Mouse (Mus musculus): Measurements from ENCODE around the gene Gm9821.
A peak's percentile ranks its signal among the peaks of the same experiment; 100 is the strongest.

Gene Gm9821

DNA sequence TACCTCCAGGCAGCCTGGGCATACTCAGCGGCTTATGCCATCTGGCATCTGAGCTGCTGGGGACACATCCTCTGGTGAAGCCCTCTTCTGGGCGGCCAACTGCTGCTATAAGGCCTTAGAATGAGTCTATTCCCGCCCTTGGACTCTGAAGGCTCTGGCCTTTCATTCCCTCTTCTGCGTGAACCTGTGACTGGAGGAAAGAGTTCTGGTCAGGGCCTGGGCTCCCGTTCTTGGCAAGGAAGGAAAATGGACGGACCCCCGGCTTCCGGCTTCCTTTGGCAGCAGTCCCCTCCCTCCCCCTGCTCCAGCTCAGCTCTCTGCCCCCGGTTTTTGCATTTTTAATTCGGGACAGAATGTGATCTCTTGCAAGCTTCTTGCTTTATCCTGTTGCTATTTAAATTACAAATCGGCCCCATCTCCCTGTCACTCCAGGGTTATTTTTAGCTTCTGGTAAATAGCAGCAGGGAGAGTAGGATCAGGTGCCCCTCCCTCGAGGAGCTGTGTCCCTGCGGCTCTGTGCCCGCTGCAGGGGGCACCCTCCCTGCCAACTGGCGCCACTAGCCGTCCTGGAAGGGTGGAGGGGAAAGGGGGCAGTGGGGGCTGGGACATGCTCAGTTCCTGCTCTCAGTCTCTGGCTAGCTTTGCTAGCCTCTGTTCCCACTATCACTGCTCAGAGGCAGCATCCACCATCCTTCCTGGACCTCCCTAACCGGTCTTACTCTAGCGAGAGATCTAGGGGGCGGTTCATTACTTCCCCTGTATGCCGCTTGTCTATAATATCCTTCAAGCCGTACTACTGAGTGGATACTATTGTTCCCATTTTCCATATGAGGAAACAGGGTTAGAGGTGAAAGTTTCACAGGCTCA is 26.0 kb downstream of the Gm9821 start:
- no peak for DNase-seq (ENCODE audit: low spot score)

DNA sequence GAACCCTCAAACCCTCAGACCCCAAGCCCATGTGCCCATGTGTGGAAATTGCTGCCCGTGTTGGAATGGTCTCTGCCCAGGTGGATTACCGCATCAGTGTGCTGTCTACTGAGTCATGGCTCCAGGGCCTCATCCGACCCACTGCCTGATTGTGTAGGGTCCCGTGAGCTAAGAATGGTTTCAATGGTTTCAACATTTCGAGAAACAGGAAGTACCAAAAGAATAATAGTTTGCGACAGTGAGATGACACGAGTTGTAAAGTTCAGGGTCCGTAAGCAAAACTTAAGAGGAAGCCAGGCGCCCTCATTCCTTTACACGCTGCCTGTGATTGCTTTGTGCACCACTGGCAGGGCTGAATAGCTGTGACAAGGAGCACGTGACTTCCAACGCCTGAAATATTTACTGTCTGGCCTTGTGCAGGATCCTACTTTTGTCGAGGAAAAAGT is 26.6 kb downstream of the Gm9821 start:
- no peak for DNase-seq (ENCODE audit: low spot score)

GRCm38 (mm10) chr2:91973416-91974135 is 28.1 kb downstream of the Gm9821 start:
- no peak for DNase-seq (ENCODE audit: low spot score)

DNA sequence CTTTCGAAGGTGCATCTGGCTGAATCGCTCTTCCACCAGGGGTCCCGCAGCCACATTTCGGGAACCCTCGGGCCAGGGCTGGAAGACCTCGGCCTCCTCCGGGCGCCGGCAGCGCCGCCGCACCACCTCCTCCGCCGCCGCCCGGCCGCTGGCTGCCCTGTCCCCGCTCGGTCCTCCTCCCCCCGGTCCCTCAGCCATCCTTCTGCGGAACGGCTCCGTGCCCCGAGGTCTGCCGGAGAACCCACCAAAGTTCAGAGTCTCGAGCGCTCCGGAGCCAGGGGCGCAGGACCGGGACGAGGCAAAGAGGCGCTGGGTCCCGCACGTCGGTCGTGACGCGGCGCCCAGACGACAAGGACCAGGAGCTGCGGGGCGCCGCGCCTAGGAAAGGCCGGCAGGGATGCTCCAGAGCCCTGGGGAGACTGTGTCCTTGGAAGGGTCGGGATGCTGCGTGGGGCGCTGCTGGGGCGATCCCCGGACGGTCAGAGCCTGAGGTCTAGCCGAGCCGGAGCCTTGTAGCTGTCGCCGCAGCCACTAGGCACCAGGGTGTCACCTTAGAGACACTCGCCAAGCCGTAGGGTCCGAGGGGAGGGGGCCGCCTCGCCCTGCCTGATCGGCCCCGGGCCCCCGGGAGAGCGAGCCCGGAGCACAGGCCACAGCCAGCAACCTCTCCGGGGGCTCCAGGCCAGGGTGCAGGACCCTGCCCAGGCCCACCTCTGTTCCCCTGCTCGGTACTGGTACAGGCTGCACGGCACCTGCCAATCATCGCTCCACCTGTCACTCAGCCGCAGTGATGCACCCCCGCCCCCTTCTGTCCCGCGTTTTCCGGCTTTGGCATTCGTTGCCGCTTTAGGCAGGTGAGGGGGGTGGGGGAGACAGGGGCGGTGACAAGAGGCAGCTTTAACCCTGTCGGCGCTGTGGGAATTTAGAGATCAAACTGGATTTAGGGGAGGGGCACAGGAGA is 30.4 kb downstream of the Gm9821 start, which contains the start of gene Dgkz:
Gene Dgkz, minus strand, starts transcription at position 284 of the 961 bp plus-strand sequence.
- no peak for DNase-seq (ENCODE audit: low spot score)

DNA sequence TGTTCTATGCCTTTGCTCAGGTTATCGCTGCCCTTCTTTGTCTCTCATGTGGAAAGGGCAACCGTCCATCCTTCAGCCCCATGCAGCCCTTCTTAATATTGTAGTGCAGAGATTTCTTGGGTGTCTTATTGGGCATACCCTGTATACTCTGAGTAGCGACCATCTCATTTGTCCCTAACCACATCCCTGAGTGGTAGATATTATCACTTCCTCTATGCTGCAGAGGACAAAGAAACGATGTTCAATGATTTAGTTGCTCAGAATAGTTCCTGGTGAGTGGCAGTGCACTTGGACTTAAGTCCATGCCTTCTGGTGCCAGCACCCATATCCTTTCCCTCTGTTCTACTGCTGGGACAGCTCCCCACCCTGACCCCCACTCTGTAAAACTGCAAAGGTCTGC is 32.5 kb downstream of the Gm9821 start:
- DNase-seq (ENCODE audit: low spot score) = no peak

DNA sequence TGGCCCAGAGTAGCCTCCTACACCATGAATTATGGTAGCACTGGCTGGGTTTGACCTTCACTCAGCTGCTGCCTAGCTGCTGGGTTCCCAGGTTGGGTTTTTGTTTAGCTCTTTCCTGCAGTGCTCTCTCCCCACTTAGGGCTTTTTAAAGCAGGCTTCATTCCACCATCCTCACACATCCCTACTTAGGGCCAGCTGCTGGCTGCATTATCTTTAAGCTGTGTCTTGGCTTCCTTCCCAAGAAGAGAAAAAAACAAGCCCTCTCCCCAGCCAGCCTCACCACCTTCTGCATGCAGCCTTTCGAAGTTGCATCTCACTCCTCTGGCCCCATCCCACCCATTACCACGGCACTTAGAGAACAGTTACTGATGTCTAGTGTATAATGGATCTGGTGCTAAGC is 33.0 kb downstream of the Gm9821 start:
- no peak for DNase-seq (ENCODE audit: low spot score)

DNA sequence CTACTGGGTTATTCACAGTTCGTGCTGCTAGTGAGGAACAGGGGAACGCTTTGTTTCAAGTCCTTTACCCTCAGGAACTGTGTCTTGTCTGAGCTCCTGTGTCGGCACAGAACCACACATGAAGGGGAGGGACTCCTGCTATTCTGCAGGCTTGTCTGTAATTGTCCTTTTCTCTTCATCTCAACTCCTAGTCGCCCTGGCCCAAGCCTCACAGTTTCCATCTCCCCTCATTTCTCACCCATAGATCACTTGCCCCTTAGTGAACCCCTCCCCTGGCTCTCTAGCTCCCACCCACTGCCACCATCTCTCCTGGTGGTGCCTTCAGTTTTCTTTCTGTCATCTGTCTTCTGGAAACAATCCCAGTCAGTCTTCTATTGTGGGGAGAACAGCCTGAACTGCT is 34.7 kb downstream of the Gm9821 start:
- peak; percentile 67 for DNase-seq (ENCODE audit: low spot score)

DNA sequence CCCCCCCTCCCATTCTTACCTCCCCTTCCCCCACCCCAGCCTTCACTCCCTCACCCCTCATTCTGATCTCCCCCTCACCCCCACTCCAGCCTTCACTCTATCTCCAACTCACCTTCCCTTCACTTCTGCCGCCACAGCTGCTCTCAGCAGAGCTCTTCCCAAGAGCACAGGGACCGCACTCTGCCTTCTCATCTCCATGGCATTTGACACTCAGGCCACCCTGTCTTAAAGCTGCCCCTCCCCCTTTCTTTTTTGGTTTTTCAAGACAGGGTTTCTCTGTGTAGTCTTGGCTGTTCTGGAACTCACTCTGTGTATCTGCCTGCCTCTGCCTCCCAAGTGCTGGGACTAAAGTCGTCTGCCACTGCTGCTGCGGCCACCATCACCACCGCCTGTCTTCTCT is 35.3 kb downstream of the Gm9821 start:
- peak; percentile 68 for DNase-seq (ENCODE audit: low spot score)

DNA sequence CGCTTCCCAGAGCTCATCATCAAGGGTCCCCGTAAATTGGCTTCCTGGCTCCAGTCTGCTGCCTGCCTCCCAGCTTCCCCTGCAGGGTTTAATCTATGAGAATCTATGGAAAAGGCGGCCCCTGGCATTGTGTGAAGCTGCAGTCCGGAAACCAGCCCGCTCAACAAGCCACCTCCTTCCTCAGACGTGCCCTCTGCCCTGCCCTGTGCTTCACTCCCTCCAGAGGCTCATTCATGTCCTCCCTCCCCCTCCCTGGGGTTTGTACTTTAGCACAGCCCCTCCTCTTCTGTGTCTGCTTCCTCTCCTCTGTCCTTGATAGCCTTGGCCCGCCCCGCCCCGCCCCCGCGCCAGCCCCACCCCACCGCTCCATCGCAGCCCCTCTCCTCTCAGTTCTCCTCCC is 38.9 kb downstream of the Gm9821 start:
- peak; percentile 95 for DNase-seq (ENCODE audit: low spot score)

- no peak for DNase-seq (ENCODE audit: low spot score)
These were observed 39.5 kb downstream of the Gm9821 start for GRCm38 (mm10) chr2:91984906-91985525.

DNA sequence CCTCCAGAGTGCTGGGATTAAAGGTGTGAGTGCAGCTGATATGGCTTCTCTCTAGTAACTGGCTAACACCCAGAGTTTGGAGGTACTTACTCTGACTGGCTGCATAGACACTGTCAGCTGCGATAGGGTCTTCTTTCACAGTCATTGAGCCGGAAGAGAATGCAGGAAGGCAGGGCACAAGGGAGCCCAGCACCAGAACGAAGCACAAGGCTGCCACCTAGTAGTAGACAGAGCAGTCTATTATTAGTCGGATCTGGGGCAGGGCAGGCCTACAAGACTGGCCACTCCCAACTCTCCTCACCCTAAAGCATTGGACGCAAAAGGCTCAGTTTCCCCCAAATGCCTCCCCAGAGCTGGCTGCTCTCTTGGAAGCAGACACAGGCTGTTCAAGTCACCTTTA is 40.6 kb downstream of the Gm9821 start:
- DNase-seq (ENCODE audit: low spot score) = peak; percentile 72

DNA sequence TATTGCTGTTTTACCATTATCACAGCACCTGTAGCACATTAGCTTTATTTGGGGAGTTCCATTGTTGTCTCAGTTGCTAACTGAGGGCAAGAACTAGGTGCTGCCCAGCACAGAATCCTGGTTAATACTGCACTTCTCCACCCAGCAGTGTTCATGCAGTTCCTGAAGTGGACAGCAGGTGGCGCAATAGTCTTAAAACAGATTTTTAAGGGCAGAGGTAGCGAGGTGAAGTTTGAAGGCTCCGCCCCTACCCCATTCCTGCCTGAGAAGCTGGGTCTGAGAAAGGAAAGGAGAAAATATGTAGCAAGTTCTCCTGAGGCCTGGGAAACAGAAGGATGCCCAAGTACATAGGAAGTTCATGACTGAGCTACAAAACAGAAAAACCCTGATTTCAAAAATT is 42.0 kb downstream of the Gm9821 start:
- DNase-seq (ENCODE audit: low spot score) = peak; percentile 95

- no peak for DNase-seq (ENCODE audit: low spot score)
These were observed 44.2 kb downstream of the Gm9821 start for GRCm38 (mm10) chr2:91989750-91990149.

- DNase-seq (ENCODE audit: low spot score) = no peak
These were observed 47.9 kb downstream of the Gm9821 start for GRCm38 (mm10) chr2:91993409-91993808.

GRCm38 (mm10) chr2:91996006-91996405 is 50.5 kb downstream of the Gm9821 start:
- DNase-seq (ENCODE audit: low spot score) = no peak

Data from embryo, embryonic 10.5 days (tissue).